Mouse (Mus musculus): ENCODE measurements around the gene Ube2i. TPM values are rescaled to one million over a fixed set of nuclear protein-coding genes. Genes with fewer than 3 reads are reported as not detected.

The Ube2i gene
- polyA plus RNA-seq, 1 experiment, result 432 TPM

DNA sequence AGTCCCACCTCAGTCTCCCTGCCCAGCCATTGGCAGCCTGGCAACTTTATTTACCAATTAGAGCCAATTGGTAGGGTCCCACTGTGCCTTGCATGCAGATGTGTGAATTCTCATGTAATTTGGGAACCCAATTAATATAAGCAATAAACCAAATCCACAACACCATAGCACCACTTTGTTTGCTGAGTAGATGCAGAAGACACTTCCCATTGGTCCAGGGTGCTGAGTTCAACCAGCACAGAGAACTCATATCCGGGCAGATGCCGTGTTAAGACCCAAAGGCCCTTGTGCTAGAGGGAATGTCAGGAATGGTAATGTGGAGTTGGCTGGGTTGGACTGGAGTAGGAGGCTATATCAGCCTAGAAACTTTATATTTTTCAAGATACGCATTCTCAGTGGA lies 1.4 kb upstream of the Ube2i start:
- no peaks in the 10 kb centered on the region for H3K27me3 ChIP-seq (ENCODE audit: control insufficient read depth, insufficient read depth, low read length, poor library complexity, severe bottlenecking)

GRCm38 (mm10) chr17:25273706-25274501 lies 518 bp downstream of the Ube2i start:
- no peaks in the 10 kb centered on the region for H3K9me3 ChIP-seq (replicated peaks; ENCODE audit: control insufficient read depth, insufficient read depth, low read length, poor library complexity, severe bottlenecking)
- H3K27me3 ChIP-seq (ENCODE audit: control insufficient read depth, insufficient read depth, low read length, poor library complexity, severe bottlenecking), result no peaks in the 10 kb centered on the region
- H3K4me3 ChIP-seq (ENCODE audit: low read depth, low read length), result peak overlapping the region; percentile 95
- H3K36me3 ChIP-seq (ENCODE audit: control insufficient read depth, insufficient read depth, low read length, poor library complexity, severe bottlenecking), result peaks cover 14% of the 10 kb centered on the region
- H3K9ac ChIP-seq (ENCODE audit: low read depth, poor library complexity, severe bottlenecking), result peak overlapping the region; percentile 91
- peaks cover 2% of the 10 kb centered on the region for H3K4me1 ChIP-seq (ENCODE audit: control insufficient read depth, insufficient read depth, low read length)
- H3K27ac ChIP-seq (ENCODE audit: insufficient read depth, low read length), result peak overlapping the region; percentile 89
- TF ChIP-seq CTCF (IDR thresholded peaks at IDR 0.05; ENCODE audit: low read depth, low read length), result peak; percentile 51
- TF ChIP-seq EP300 (IDR thresholded peaks at IDR 0.05; ENCODE audit: insufficient read depth, low read depth, low read length), result 0 out of 2 replicates have a peak, but pooled peaks have one; percentile 22
- TF ChIP-seq POLR2A (IDR thresholded peaks at IDR 0.05; ENCODE audit: insufficient read depth, low read length), result no peak

More for the DNA sequence above, 1.4 kb upstream of the Ube2i start:
- Histone ChIP-seq H3K4me1 (ENCODE audit: control insufficient read depth, insufficient read depth, low read length) (peaks cover 1% of the 10 kb centered on the region), H3K27ac (ENCODE audit: insufficient read depth, low read length) (no peak overlapping the region), H3K36me3 (ENCODE audit: control insufficient read depth, insufficient read depth, low read length, poor library complexity, severe bottlenecking) (peaks cover 3% of the 10 kb centered on the region; the same call in 1 of the 2 replicates), H3K4me3 (ENCODE audit: low read depth, low read length) (no peak overlapping the region), H3K9ac (ENCODE audit: low read depth, poor library complexity, severe bottlenecking) (no peak overlapping the region), H3K9me3 (replicated peaks; ENCODE audit: control insufficient read depth, insufficient read depth, low read length, poor library complexity, severe bottlenecking) (no peaks in the 10 kb centered on the region)
- TF ChIP-seq POLR2A (IDR thresholded peaks at IDR 0.05; ENCODE audit: insufficient read depth, low read length), result no peak
- no peak for TF ChIP-seq CTCF (IDR thresholded peaks at IDR 0.05; ENCODE audit: low read depth, low read length)
- no peak for TF ChIP-seq EP300 (IDR thresholded peaks at IDR 0.05; ENCODE audit: insufficient read depth, low read depth, low read length)

GRCm38 (mm10) chr17:25272951-25273705 lies 1.3 kb downstream of the Ube2i start:
- TF ChIP-seq CTCF (IDR thresholded peaks at IDR 0.05; ENCODE audit: low read depth, low read length) (no peak), POLR2A (IDR thresholded peaks at IDR 0.05; ENCODE audit: insufficient read depth, low read length) (no peak)
- H3K9me3 ChIP-seq (replicated peaks; ENCODE audit: control insufficient read depth, insufficient read depth, low read length, poor library complexity, severe bottlenecking), result no peaks in the 10 kb centered on the region
- H3K9ac ChIP-seq (ENCODE audit: low read depth, poor library complexity, severe bottlenecking), result peak overlapping the region; percentile 91
- H3K4me1 ChIP-seq (ENCODE audit: control insufficient read depth, insufficient read depth, low read length), result peaks cover 2% of the 10 kb centered on the region
- H3K4me3 ChIP-seq (ENCODE audit: low read depth, low read length), result peak overlapping the region; percentile 95
- no peaks in the 10 kb centered on the region for H3K27me3 ChIP-seq (ENCODE audit: control insufficient read depth, insufficient read depth, low read length, poor library complexity, severe bottlenecking)
- H3K36me3 ChIP-seq (ENCODE audit: control insufficient read depth, insufficient read depth, low read length, poor library complexity, severe bottlenecking), result peaks cover 22% of the 10 kb centered on the region
- peak overlapping the region; percentile 89 for H3K27ac ChIP-seq (ENCODE audit: insufficient read depth, low read length)

- TF ChIP-seq CTCF (IDR thresholded peaks at IDR 0.05; ENCODE audit: low read depth, low read length) (no peak), POLR2A (IDR thresholded peaks at IDR 0.05; ENCODE audit: insufficient read depth, low read length) (no peak), EP300 (IDR thresholded peaks at IDR 0.05; ENCODE audit: insufficient read depth, low read depth, low read length) (no peak)
- Histone ChIP-seq H3K4me1 (ENCODE audit: control insufficient read depth, insufficient read depth, low read length) (peaks cover 2% of the 10 kb centered on the region), H3K4me3 (ENCODE audit: low read depth, low read length) (peak overlapping the region; percentile 95), H3K27ac (ENCODE audit: insufficient read depth, low read length) (peak overlapping the region; percentile 60; the same call in 1 of the 2 replicates), H3K9ac (ENCODE audit: low read depth, poor library complexity, severe bottlenecking) (peak overlapping the region; percentile 91), H3K27me3 (ENCODE audit: control insufficient read depth, insufficient read depth, low read length, poor library complexity, severe bottlenecking) (no peaks in the 10 kb centered on the region), H3K9me3 (replicated peaks; ENCODE audit: control insufficient read depth, insufficient read depth, low read length, poor library complexity, severe bottlenecking) (no peaks in the 10 kb centered on the region), H3K36me3 (ENCODE audit: control insufficient read depth, insufficient read depth, low read length, poor library complexity, severe bottlenecking) (peaks cover 30% of the 10 kb centered on the region)
Measured at GRCm38 (mm10) chr17:25272326-25272725, 2.1 kb downstream of the Ube2i start.

- Histone ChIP-seq H3K4me3 (ENCODE audit: low read depth, low read length) (0 out of 2 replicates have a peak overlapping the region, but pooled peaks have one; percentile 6), H3K27me3 (ENCODE audit: control insufficient read depth, insufficient read depth, low read length, poor library complexity, severe bottlenecking) (no peaks in the 10 kb centered on the region), H3K36me3 (ENCODE audit: control insufficient read depth, insufficient read depth, low read length, poor library complexity, severe bottlenecking) (peaks cover 45% of the 10 kb centered on the region), H3K9ac (ENCODE audit: low read depth, poor library complexity, severe bottlenecking) (peak overlapping the region; percentile 91; the same call in 1 of the 2 replicates), H3K9me3 (replicated peaks; ENCODE audit: control insufficient read depth, insufficient read depth, low read length, poor library complexity, severe bottlenecking) (no peaks in the 10 kb centered on the region), H3K4me1 (ENCODE audit: control insufficient read depth, insufficient read depth, low read length) (peaks cover 2% of the 10 kb centered on the region), H3K27ac (ENCODE audit: insufficient read depth, low read length) (no peak overlapping the region)
- TF ChIP-seq CTCF (IDR thresholded peaks at IDR 0.05; ENCODE audit: low read depth, low read length), result no peak
- TF ChIP-seq EP300 (IDR thresholded peaks at IDR 0.05; ENCODE audit: insufficient read depth, low read depth, low read length), result no peak
- TF ChIP-seq POLR2A (IDR thresholded peaks at IDR 0.05; ENCODE audit: insufficient read depth, low read length), result no peak
Measured at GRCm38 (mm10) chr17:25270795-25271335, 3.6 kb downstream of the Ube2i start.

All from ES-Bruce4 (cell line).